Mouse (Mus musculus) cerebellum, adult 11 months (tissue): ENCODE measurements around the gene Lctl.
A peak's percentile ranks its signal among the peaks of the same experiment; 100 is the strongest.
"Not testable (repeated sequence)": the region's sequence is repeated elsewhere in the genome, so short reads cannot be mapped to it uniquely, and the experiment has no call there.

ENCODE experiments used
- DNase-seq: peaks from one replicate; pipeline ENCODE4 v3.0.0; 2022

Lctl gene

DNA sequence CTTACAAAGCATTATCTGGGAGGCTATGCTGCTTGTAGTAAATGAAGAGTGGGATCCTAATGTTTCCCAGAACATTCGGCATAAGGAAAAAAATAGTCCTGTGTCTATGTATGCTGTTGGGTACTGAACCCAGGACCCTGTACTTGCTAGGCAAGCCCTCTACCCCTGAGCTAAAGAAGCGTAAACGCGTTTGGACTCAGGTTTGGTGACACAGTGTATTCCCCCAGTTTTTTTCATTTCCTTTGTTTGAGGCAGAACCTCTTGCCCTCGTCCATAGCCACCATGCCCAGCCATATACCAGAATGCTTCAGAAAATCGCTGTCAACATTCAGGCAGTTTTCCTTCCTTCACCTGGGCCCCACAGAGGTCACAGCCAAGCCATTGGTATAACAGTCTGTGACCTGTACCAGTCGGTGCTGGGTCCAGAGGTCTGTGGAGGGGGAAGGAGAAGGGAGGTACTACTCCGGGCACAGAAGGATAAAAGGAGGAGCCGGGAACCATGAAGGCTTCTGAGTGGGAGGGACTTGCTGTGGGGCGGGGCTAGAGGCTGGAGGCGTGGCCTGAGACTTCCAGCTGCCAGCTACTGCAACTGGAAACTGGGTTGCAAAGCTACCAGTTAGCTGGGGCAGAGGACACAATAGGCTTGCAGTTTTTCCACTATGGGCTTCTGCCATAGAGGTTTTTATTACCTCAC lies 3.8 kb downstream of the Lctl start:
- DNase-seq = no peak

DNA sequence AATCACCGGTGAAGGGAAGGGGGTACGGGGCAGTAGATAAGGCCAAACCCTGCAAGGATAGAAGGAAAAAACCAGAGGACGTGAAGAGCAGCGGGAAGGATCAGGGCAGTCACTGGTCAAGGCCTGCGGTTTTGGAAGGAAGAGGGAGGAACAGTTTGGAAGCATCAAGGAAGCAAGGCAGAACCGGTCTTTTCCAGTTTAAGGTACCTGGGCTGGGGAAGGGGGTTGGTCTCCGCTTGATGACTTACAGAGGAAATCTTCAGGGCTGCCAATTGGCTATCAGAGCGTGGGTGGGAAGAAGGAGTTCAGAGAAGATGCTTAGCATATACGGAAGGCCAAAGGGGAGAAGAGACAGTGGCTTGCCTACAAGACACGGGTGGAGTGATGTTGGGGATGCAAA lies 5.7 kb downstream of the Lctl start:
- DNase-seq = no peak

DNA sequence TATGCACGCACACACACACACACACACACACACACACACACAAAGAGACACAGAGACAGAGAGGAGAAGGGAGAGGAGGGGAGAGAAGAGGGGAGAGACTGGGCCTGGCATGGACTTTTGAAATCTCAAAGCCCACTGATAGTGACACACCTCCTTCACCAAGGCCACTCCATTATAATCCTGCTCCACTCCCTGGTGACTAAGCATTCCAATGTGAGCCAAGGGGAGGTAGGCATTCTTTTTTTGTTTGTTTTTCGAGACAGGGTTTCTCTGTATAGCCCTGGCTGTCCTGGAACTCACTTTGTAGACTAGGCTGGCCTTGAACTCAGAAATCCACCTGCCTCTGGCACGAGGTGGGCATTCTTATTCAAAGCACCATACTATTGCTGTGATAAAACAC lies 7.9 kb downstream of the Lctl start:
- DNase-seq = not testable (repeated sequence)

DNA sequence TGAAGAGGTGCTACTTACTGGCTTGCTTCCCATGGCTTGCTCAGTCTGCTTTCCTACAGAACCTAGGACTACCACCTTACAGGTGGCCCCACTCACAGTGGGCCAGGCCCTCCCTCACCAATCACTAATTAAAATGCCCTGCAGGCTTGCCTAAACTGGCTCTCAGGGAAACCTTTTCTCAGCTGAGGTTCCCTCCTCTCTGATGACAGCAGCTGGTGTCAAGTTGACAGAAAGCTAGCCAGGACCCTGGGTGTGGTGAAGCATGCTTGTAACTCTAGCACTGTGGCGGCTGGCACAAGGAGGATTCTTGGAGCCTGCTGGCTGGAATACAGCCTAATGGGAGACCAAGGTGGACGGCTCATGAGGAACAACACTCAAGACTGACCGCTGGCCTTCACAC lies 8.4 kb downstream of the Lctl start:
- DNase-seq = no peak

DNA sequence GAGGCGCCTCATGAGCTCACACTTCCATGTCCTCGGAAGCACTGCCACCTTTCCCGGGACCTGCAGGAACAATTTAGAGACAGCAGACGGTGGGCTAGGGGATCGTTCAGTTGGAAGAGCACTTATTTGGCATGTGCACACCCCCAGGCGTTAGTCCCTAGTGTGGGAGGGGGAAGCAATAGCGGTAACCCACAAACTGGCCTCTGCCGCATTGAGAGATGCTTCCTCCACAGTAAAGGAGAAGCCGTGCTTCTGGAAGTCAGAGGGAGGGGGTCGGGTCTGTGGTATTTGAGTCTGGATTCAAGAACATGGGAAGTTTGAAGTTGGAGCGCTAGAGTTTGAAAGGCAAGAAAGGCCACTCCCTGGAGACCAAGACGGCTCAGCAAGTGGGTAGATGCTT lies 9.2 kb downstream of the Lctl start:
- no peak for DNase-seq

DNA sequence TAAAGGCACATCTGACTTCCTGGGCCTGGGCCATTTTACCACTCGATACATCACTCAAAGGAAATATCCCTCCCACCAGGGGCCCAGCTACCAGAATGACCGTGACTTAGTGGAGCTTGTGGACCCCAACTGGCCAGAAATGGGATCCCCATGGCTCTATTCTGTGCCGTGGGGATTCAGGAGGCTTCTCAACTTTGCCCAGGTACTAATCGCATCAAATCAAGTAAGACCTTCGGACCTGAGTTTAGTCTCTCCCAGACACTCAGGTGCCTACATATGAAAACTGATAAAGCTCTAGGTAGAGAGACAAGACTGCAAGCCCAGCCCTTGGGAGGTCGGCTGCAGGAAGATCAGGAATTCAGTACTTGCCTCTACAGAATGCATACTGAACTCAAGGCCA lies 14.7 kb downstream of the Lctl start:
- DNase-seq = no peak

DNA sequence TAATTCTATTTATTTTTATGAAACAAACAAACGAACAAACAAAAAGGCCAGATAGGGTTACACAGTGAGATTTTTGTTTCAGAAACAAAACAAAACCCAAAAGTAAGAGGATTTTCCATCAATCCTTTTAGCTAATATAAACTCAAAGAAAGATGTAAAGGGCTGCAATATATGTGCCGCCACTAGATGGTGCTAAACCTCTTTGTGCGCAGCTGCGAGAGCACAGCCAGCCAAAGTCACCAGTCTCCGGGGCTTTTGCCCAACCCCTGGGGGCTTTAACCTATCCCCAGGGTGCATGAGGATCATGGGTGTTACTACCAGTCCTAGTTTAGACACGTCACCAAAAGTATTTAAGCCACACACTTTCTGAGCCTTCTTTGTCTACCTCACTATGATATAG lies 21.9 kb downstream of the Lctl start:
- peak; percentile 20 for DNase-seq

DNA sequence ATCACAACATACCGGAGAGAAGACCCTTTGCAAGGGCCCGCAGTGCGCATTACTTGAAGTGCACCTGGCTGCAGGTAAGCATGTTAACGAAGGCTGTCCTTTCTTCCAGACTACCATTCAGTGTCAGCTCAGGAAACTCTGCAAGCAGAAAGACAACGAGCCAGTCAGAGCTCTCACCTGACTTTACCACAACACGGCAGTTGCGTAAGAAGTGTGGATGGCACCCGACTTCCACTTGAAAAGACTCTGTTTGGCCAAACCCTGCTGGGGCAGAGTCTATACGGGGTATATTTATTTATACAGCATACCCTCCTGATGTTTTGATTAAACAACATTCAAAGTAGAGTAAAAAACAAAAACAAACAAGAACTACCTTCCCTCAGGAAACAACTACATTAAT lies 22.9 kb downstream of the Lctl start:
- DNase-seq = no peak

DNA sequence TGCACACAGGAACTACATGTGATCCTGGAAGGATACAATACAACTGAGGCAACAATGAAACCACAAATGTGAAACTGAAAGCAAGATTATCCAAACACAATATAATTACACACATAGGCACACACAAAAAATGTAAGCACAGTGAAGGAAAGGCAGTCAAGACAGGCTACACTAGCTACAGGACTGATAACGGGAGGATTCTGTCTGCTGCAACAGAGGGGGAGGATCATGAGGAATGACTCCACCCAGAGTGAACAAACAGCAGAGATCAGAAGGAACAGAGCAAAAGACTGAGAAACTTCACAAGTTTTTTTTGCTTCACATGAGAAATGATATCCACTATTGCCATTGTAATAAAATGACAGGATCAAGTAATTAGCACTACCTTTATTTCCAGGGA lies 39.7 kb downstream of the Lctl start:
- DNase-seq = no peak

DNA sequence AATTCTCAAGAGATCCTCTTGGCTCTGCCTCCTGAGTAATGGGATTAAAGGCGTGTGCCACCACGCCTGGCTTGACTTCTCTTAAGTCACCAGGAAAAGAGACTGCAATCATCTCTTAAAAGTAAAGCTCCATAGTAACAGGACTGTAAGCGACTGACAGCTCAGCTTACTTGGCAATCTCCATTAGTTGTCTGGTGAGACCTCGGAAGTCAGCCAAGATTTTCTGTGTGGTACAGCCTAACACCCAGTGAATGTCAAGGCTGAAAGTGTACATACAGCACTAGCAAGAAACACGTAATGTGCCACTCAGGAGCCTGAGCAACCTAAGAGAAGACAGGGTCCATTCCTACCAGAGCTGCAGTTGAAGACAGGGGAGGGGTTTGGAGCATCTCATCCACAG lies 43.5 kb downstream of the Lctl start:
- DNase-seq = no peak

DNA sequence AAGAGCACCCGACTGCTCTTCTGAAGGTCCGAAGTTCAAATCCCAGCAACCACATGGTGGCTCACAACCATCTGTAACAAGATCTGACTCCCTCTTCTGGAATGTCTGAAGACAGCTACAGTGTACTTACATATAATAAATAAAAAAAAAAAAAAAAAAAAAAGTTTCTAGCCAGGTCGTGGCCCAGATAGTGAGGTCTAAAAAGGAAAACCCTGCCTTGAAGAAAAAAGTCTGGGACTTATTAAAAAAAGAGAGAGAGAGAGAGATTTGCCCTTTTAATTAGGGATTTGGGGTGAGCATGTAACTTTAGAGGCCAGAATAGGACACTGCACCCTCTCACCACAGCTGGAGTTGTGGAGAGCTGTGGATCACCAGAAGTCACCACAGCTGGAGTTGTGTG lies 53.0 kb downstream of the Lctl start:
- DNase-seq = not testable (repeated sequence)

DNA sequence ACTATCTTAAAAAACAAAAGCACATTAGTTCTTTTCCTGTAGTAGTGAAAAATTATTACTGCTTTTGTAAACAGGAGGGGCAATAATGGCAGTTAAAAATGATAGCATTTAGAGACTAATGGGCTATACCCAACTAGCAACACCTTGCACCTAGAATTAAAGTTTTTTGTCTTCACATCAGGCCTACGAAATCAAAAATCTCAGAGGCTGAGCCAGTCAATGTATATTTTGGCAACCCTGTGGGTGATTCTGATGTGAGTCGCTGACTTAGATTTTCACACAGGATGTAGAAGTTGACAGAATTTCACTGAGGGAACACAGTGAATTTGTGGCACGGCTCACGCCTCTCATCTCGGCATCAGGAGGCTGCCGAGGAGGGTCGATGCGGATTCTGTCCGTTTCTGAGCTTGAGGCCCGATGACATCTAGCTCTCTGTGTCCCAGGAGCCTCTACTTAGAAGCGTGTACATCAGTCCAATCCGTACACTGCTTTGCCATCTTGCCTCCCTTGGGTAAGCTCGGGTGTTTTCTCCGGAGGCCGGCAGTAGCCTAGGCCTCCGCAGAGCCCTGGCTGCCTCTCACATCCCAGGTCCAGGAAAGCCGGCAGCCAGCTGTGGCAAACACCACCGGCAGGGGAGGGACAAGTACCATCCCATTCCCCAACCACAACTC lies 55.3 kb downstream of the Lctl start:
- no peak for DNase-seq

DNA sequence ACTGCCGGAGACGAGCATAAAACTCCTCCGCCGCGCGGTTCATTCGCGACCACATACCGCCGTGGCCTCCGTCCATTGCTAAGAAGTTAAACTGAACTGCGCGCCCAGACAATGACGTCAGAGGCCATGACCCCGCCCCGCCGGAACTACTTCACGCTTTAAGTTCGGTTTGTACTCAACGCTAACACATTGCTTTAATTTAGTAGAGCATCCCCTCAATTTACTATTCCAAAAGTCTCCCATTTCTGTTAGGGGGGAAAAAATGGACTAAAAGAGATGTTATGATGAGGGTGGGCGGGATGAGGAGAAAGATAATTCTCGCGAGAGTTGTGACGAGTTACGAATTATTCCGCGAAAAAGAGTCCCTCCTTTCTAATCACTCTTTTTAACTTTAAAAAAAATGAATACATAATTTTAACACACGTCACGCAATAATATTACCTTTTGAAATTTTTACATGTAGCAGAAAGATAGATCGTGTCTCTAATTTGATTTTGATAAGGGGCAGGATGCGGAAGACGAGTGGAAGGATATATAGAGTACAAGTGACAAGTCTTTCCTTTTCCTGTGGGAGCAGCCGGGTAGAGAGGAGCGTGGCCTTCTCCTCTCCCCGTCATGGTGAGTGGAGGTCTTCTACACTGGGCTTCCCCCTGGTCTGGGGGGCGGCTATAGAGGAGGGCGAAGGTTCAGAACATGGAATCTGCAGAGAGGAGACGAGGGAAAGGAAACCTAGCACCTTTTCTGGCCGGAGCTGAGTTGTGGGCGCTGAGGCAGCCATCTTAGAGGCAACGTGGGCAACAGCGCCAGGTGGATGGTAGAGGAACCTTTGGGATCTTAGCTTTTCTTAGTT lies 56.1 kb downstream of the Lctl start, which contains the start of the genes Zwilch and Rpl4:
TSS of gene Zwilch (minus strand) at position 289 of the 850 bp plus-strand sequence.
TSS of gene Rpl4 (plus strand) at position 560 of the 850 bp plus-strand sequence.
- DNase-seq = peak; percentile 76

DNA sequence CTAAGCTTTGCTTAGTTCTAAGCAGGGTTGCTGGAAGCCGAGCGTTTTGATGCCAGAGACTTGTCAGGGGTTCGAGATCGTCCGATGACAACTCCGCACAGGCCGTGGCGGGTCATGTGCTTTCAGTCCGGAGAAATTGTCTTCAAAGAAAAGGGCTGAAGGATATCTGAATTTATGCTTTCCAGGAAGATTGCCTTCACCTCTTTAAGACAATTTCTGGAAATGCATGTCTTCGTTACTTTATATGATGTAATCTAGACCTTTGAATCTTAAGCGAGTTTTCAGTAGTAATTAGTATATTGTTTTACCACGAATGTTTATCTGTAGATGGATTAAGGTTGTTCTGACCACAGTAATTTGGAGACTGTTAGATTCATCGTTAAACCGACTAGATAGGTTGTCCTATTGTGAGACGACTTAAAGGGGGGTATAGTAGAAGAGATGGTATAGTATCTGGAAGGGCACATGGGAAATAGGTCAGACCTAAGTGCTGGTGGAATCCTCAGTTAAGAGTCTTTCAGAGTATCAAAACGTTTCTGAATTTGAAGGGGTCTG lies 56.8 kb downstream of the Lctl start:
- DNase-seq = no peak

DNA sequence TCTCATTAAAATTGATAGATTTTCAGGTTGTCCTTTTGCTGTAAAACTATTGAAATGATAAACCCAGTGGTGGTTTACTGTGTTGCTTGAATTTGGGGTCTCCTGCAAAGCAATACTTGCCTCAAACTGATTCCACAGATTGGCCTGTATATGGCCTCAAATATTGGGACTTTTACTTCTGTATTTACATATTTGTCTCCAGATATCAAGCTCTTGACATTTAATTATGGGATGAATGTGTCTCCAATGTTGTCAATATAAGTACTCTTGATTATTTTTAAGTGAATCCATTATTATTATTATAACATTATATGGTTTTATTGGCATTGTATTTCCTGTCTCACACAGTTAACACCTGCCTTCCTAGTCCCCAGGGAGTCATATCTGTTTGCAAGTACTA lies 57.4 kb downstream of the Lctl start:
- no peak for DNase-seq

DNA sequence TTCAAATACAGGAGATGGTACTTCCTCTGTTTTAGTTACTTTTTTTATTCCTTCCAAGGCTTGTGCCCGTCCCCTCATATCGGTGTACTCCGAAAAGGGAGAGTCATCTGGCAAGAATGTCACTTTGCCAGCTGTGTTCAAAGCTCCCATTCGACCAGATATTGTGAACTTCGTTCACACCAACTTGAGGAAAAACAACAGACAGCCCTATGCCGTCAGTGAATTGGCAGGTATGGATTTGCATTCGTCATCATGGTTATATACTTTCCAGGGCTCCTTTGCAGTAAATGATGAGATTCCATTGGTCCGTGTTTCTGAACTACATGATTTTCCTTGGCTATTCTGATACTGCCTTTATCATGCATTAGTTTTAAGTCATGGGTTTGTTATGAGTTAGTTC lies 57.8 kb downstream of the Lctl start:
- no peak for DNase-seq

DNA sequence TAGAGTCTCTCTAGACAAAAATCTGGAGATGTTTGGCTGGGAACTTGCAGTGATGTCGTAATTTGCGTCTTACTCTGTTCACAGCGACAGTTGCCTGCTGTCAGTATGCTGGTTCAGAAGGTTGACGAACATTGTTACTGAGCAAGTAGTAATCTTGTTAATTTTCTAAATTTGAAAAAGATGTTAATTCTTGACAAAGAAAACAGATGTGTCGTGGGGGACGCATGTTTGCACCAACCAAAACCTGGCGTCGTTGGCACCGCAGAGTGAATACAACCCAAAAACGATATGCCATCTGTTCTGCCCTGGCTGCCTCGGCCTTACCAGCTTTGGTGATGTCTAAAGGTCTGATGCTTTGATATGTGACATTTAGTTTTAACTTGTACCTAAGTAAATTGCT lies 58.4 kb downstream of the Lctl start:
- DNase-seq = no peak

DNA sequence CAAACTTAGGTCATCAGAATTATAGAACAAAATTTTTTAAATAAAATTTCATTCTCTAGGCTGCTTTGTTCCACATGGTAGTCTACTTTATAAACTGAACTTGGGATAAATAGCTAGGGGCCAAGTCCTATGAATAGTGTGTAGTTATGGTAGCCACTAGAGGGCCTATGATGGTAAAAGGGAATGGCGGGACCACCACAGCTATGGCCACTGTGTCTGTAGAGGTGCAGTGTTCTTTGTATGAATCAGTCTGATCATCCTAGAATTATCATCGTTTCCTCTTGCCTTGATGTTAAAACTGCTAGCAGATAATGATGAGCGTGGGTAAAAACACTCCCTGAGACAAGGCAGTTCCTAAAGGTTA lies 61.6 kb downstream of the Lctl start:
- DNase-seq = no peak

DNA sequence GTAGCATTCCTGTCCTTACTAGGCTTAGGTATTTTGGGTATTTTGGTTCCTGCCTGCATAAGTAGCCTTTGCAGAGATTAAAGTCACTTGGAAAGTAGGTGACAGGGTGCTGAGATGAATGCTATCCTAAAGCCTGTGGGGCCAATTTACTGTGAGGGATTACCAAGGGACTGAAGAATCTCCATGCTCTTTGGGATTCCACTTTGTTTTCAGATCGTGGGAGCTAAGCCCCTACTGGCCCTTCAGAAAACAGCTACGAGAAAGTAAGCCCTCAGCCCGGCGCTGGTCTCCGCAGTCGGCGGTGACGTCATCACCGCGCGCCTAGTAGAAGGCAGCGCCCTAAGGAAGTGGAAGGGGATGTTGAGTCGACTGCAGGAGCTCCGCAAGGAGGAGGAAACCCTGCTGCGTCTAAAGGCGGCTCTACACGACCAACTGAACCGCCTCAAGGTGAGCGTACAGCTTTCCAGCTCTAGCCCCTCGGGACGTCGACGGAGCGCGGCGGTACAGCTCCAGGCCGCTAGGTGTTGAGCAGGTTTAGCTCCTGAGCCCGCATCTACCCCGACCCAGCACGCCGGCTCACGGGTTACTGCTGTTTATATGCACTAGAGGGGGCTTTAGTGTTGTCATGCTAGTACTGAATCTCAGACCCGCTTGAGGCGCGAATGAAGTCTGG lies 62.2 kb downstream of the Lctl start, which contains the start of gene Snapc5:
TSS of gene Snapc5 (plus strand) at position 301 of the 673 bp plus-strand sequence.
- peak; percentile 78 for DNase-seq

DNA sequence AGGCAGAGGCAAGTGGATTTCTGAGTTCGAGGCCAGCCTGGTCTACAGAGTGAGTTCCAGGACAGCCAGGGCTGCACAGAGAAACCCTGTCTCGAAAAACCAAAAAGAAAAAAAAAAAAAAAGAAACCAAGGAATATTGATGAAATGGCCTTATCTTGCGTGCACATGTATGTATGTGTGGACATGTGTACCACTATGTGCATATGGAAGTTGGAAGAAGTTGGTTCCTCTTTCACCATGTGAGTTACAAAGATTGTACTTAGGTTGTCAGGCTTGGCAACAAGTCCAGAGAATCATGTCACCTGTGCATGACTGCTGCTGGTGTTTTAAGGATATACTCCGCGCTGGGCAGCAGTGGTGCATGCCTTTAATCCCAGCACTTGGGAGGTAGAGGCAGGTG lies 66.3 kb downstream of the Lctl start:
- not testable (repeated sequence) for DNase-seq

DNA sequence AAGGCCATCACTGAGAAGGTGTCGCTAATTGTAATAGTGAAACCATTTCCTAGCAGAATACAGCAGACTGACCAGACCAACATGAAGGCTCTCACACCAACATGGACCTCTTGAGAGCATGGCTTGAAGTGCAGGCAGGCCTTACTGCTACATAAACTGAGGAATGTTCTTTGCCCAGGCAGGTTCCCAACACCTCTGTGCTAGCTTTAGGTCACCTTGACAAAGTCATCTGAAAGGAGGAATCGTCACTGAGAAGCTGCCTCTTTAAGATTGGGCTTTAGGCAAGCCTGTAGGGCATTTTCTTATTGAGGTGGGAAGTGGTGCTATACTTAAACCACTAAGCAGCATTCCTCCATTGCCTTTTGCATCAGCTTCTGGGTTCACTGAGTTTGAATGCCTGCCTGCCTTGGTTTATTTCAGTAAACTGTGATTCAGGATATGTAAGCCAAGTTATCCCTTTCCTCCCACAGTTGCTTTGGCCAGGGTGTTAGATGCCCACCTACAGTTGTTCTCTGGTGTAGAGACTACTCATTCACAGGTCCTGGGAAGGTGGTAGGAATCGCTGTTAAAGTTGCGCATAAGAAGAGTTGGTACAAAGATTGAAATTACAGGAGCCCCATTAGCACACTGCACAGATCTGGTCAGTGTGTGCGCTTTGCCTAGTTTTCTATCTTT lies 67.4 kb downstream of the Lctl start:
- no peak for DNase-seq
